Mouse (Mus musculus): ENCODE data around the gene Ice2.

The Ice2 gene

DNA sequence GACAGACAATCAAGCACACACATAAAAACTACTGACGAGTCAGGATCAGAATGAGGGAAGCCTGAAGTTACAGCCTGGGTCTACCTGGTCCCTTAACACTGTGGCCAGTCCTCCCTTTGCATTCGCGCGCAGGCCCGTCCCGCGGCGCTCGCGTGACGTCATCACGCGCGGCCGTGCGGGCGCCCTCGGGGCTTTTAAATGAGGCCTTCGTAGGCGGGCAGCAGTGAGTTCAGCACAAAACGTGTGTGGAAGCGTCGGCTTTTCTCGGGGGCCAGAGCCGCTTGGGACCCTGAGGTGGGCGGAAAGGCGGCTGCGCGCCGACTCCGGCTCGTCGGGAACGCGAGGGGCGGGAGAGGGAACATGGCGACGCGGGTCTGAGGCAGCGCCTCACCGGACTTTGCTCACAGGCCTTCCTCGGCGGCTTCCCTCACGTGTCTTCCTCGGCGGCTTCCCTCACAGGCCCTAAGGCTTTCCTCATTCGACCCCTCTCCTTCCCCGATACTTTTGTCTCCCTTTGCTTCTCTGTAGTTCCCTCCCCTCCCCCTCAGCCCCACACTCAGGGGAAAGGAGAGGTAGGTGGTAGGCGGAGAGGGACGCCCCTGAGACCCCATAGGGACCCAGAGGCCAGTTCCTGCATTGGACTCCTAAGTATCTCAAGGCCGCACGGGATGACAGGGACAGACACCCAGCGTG is at the start of gene Ice2:
Gene Ice2 (plus strand): TSS at position 147 of the 693 bp plus-strand sequence.
- in situ Hi-C loops (cut with MboI; ENCODE audit: low sequenced_read_pairs) = no loop called here

DNA sequence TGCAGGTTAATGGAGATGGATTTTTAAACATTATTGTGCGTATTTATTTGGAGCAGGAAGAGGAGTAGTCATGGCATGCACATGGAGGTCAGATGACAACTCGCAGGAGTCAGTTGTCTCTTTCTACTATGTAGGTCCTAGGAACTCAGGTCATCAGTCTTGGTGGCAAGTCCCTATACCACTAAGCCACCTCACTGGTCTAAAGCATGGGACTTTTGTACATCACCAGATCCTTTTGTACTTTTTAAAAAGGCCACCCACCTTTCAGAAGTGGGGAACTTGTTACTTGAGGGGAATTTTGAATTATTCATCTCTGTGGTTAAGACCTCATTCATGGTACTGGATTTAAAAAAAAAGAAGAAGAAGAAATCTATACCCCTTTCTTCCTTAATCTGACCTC is 48.2 kb upstream of the Ice2 start:
- in situ Hi-C loops (cut with MboI; ENCODE audit: low sequenced_read_pairs) = no loop called here

DNA sequence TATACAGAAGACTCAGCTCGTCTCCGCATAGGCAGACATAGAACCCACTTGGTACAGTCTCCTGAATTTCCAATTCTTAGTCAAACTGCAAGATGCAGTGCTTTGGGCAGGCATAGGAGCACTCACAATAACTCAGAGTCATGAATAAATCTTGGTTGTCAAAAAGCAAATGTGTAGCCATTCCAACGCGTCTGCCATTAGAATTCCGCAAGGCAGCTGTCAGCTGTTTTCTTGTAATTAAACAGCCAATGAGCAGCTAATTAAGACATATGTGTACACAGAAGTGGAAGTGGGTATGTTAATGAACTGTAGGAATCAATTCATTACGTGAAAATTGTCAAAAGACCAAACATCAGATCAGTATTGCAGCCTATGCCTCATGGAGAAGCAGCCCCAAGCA is 43.5 kb upstream of the Ice2 start:
- in situ Hi-C loops (cut with MboI; ENCODE audit: low sequenced_read_pairs) = loop anchor here (25.0 kb wide), 1 partner anchor 1342 kb away; no protein-coding TSS in a partner anchor

DNA sequence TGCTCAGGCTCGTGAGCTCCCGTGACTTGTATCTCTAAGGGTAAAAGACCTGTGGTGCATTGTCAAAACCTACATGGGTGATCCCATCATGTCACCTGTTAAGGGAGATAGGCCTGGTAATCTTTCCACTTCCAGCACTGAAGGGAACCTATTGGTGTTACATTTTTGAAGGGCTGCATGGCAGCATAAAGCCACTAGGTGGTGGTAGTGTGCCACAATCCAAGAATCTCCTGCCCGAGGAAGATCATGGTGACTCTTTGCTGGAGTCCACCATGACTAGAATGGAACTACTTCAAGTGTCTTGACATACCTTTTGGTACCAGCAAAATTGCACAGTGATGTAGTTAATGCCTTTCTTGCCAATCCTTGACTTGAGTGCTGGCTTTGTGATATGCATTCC is 39.9 kb upstream of the Ice2 start:
- in situ Hi-C loops (cut with MboI; ENCODE audit: low sequenced_read_pairs) = loop anchor here (25.0 kb wide), 1 partner anchor 1346 kb away; no protein-coding TSS in a partner anchor

DNA sequence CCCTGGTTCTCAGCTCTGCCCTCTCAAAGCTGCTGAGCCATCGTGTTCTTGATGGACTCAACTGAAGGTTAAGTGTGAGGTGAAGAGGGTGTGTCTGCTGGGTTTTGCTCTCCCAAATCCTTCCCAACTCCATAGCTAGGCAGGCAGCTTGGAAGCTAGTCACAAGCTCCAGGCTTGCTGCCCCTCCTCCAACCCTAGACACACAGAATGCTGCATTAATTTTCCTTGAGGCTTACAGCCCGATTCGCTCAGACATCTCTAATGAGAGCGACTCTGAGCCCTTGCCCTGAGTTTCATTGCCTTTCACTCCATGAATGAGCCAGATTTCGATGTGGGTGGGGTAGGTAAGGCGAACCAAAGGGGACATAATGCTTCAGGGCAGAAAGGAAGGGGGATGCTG is 38.9 kb upstream of the Ice2 start:
- in situ Hi-C loops (cut with MboI; ENCODE audit: low sequenced_read_pairs) = loop anchor here (25.0 kb wide), 1 partner anchor 1346 kb away; no protein-coding TSS in a partner anchor

DNA sequence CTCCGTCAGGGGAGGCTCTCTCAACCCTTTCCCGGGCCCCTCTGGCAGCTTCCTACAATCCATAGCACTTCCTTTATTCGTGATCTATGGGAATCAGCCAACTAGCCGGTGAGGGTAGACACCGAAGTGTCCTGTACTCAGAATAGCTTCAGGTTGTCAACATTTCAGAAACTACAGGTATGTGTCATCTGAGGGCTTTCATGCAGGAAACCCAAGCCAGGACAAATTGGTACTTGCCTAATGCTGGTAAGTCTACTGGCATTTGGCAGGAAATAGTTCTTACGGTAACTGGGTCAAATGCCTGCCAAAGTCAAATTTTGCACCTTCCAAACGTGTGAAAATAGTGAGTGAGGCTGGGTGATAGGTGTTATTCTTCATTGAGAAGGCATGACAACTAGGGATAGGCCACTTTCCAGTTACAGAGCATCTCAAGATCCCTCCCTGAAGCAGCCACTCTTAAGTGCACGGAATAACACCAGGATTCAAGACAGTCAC is 35.7 kb upstream of the Ice2 start:
- in situ Hi-C loops (cut with MboI; ENCODE audit: low sequenced_read_pairs) = loop anchor here (10.0 to 25.0 kb wide), 2 partner anchors 123 to 1350 kb away; no protein-coding TSS in a partner anchor

DNA sequence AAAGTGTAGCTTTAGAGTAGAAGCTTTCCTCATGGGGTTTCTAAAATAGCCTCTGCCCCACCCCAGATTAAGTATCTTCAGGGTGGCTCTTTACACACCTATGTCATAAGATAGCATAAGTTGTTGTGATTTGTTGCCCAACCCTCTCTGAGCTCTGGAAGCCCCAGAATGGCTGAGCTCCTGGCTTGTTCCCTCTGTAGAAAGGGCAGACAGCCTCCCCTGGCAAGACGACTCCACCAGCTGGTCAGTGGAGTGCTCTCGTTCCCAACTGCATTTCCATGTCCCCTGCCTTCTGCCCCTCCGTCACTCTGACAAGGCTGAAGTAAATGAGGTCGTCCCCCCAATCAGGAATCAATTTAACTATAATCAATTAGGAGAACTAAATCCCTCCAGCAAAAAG is 34.9 kb upstream of the Ice2 start:
- in situ Hi-C loops (cut with MboI; ENCODE audit: low sequenced_read_pairs) = loop anchor here (10.0 to 25.0 kb wide), 2 partner anchors 122 to 1350 kb away; no protein-coding TSS in a partner anchor

DNA sequence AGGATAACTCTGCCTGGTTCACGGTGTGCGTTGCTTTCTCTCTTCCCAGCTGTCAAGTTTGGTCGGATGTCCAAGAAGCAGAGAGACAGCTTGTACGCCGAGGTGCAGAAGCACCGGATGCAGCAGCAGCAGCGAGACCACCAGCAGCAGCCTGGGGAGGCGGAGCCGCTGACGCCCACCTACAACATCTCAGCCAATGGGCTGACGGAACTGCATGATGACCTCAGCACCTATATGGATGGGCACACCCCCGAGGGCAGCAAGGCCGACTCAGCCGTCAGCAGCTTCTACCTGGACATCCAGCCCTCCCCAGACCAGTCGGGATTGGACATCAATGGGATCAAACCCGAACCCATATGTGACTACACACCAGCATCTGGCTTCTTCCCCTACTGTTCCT is 33.6 kb upstream of the Ice2 start:
- in situ Hi-C loops (cut with MboI; ENCODE audit: low sequenced_read_pairs) = loop anchor here (10.0 to 25.0 kb wide), 2 partner anchors 121 to 1352 kb away; no protein-coding TSS in a partner anchor

DNA sequence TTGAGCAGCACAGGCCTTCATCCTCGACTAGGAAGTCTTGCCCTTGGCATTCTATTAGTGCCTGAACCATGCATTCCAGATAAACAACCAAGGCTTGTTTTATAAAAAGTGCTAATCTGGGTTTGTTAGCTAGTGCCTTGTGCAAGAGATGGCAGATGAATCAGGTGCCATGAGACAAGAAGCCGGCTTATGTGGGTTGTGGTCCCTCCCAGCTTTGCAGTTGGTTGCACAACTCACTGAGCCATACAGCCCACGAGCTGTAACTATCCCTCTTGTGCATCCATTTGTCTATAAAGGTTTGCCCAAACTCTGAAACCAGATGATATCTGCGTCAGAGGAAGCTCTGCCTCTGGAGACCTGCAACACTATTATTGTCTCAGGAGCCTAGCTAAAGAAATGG is 30.7 kb upstream of the Ice2 start:
- in situ Hi-C loops (cut with MboI; ENCODE audit: low sequenced_read_pairs) = loop anchor here (10.0 to 25.0 kb wide), 2 partner anchors 118 to 1355 kb away; no protein-coding TSS in a partner anchor

DNA sequence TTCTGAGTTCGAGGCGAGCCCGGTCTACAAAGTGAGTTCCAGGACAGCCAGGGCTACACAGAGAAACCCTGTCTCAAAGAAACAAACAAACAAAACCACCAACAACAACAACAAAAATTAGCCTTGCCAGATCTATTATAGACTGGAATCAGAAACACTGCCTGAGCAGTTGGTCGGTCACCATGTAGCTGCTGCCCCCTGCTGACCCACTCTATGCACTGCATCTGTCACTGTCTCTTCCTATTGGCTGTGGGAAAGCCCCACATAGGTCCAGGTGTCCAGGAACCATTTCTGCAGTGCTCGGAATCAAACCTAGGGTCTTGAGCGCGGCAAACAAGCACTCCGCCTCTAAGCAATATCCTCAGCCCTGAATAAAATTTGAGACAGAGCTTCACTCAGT is 29.6 kb upstream of the Ice2 start:
- in situ Hi-C loops (cut with MboI; ENCODE audit: low sequenced_read_pairs) = loop anchor here (10.0 to 25.0 kb wide), 2 partner anchors 117 to 1356 kb away; no protein-coding TSS in a partner anchor

DNA sequence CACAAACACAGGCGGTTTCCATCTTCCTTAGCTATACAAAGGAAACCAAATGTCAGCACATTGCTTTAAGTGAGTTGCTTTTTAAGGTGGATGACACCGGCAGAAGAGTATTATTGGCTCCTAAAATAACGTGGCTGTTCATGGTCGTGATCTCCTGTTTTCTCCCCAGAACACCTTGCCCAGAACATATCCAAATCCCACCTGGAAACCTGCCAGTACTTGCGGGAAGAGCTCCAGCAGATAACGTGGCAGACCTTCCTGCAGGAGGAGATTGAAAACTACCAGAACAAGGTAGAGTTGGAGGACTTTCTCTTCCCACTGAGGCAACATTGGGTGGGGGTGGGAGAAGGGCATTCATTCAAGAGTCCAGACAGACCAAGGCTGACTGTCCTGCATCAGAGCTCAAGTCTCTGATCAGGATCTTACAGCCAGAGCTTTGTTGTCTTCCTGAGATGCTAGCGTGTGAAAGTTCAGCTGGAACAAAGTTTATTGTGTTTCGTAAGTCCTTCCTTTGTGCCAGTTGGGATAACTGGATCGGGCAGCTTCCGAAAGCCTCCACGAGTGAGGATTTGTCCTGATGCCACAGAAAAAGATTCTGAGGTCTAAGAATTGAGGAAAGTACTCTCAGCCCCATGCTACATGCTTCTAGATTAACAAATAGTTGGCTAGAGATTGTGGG is 26.5 kb upstream of the Ice2 start:
- in situ Hi-C loops (cut with MboI; ENCODE audit: low sequenced_read_pairs) = loop anchor here (25.0 kb wide), 1 partner anchor 1359 kb away; no protein-coding TSS in a partner anchor

DNA sequence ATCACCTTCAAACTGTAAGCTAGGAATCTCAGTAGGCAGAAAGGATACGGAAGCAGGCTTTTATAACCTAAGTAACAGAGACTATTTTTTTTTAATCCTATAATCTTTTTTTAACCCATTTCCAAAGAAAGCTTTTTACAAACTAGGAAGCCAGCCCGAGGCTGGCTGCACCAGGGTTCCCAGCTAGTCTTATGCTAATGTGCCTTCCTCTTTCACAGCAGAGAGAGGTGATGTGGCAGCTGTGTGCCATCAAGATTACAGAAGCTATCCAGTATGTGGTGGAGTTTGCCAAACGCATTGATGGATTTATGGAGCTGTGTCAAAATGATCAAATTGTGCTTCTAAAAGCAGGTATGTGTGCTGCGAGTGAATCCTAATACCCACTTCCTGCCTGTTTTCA is 24.8 kb upstream of the Ice2 start:
- in situ Hi-C loops (cut with MboI; ENCODE audit: low sequenced_read_pairs) = loop anchor here (25.0 kb wide), 1 partner anchor 1361 kb away; no protein-coding TSS in a partner anchor

DNA sequence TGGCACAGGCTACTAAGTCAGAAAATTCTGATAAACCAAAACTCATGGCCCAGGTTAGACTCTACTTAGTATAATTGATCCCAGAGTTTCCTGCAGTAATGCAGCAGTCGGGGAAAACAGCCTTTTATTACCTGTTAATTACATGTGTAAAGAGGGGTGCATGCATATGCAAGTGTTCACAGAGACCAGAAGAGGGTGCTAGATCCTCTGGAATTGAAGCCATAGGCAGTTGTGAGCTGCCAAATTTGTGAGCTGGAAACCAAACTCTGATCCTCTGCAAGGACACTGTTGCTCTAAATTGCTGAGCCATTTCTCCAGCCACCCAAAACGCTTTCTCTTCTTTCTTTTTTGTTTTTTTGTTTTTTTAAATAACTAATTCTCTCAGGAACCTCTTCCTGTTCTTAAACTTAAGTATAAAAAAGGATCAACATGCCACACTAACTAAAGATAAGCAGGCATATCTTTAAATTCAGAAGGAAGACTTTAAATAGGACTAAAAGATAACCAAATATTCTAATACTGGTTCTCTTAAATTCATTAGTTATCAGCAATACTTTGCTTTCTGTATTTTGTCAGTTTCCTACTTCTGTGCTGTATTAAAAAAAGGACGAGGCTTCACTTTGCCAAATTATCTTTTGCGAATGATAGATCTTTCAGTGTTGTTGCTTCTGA is 20.6 kb upstream of the Ice2 start:
- in situ Hi-C loops (cut with MboI; ENCODE audit: low sequenced_read_pairs) = no loop called here

DNA sequence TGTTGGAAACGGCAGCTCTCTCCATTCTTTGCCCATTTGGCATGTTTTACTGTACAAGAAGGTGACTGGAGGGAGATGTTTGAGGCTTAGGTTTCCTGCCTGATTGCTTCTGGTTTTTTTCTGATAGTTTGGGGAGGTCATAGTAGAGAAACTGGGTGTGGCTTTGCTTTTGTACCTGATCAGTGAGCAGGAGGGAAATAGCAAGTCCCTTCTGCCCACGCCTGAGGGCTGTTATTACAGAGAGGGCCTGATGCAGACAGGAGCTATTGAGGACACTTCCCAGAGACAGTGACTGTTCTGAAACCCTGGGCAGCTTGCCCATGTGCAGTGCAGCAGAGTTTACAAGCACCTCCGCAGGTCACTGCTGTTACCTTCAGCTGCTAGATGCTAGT is 20.1 kb upstream of the Ice2 start:
- in situ Hi-C loops (cut with MboI; ENCODE audit: low sequenced_read_pairs) = no loop called here

DNA sequence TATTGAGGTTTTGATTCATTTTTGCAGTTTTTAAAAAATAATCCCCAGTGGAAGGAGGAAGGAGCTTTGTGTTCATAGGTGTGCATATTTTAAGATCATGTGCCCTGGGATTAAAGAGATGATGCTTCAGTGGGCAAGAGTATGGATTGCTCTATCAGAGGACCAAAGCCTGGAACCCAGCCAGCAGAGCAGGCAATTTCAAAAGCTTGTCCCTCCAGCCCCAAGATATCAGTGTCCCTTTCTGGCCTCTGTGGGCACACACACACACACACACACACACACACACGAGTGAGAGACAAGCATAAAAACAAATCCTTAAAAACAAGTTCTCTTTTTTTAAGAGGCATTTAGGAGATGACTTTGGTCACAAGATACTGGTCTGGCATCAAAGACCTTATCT is 17.2 kb upstream of the Ice2 start:
- in situ Hi-C loops (cut with MboI; ENCODE audit: low sequenced_read_pairs) = no loop called here

DNA sequence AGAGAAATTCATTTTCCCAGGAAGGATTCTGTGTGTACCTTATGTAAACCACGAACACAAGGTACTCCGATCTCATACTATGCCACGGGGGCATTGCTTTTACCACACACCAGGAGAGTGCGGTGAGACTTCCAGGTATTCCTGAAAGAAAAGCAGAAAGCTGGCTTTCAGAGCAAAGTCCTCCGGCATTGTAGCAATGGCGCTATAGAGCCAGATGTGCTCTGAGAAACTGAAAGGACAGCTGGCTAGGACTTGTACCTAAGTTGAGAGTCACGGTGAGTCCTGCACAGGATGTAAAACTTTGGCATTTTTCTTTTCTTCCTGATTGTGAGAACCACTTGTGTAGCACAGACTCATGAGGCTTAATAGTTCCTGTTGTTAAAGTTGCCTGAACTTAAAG is 16.0 kb upstream of the Ice2 start:
- in situ Hi-C loops (cut with MboI; ENCODE audit: low sequenced_read_pairs) = no loop called here

DNA sequence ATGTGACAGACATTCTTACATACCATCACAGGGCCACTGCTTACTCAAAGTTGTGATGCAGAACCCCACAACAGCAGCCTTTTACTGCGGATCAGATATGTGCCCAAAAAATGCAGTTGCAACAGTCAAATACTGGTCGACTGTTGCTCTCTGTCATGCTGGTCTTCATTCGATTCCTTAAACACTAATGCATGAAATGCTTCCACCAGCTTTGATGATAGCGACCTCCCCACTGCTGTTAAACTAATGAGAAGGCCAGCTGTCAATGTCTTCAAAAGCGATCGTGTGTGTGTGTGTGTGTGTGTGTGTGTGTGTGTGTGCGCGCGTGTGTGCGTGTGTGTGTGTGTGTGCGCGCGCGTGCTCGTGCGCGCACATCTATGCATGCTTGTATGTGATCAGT is 13.2 kb upstream of the Ice2 start:
- in situ Hi-C loops (cut with MboI; ENCODE audit: low sequenced_read_pairs) = no loop called here

DNA sequence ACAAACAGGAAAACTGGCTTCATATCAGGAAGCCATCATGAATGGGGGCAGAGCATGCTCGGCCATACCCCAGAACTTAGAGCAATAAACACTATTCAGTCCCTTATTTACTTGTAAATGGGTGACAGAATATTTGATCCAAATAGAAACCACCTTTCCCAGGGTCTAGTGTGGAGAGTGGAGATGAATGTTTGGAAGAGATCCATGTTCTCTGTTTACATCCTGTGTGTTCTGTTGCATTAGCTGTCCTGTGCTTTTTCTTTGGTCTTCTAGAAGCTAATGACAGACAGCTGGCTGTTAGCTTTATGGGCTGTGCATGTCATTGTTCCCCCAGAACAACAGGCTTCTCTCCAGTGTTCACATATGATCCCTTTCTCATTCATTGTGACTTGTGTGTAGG is 12.8 kb upstream of the Ice2 start:
- in situ Hi-C loops (cut with MboI; ENCODE audit: low sequenced_read_pairs) = no loop called here

DNA sequence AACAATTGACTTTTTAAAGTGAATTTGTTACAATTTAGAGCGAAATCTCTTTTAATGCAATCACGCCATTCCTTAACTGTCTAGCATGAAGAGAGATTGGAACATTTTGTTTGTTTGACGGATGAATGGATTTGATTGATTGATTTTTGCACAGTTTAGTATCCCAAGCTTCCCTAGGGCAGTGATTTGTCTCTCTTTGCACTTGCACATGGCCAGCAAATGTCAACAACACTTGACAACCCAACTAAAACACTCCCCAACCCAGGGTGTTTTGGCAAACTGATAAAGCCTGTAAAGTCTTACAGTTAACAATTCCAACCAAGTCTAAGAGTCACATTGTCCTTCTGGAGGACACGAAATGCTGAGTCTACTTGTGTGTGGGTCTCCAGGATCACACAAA is 10.4 kb upstream of the Ice2 start:
- in situ Hi-C loops (cut with MboI; ENCODE audit: low sequenced_read_pairs) = no loop called here

DNA sequence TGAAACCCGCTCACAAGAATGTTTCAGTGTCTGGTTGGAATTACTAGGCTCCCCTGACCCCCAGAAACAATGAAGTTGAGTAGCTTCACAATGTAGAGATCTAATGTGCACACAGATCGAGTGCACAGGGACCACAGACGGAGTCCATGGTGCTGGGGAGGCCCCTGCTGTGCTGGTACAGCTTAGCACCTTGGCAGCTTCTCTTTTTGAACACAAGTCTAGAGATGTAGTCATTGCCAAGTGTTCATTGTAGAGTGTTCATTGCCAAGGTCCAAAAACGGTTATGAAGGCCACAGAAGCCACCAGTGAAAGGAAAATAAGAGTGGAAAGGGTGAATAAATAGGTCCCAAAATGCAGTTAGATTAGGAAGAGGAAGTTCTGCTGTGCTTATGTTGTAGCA is 7.1 kb upstream of the Ice2 start:
- in situ Hi-C loops (cut with MboI; ENCODE audit: low sequenced_read_pairs) = no loop called here

DNA sequence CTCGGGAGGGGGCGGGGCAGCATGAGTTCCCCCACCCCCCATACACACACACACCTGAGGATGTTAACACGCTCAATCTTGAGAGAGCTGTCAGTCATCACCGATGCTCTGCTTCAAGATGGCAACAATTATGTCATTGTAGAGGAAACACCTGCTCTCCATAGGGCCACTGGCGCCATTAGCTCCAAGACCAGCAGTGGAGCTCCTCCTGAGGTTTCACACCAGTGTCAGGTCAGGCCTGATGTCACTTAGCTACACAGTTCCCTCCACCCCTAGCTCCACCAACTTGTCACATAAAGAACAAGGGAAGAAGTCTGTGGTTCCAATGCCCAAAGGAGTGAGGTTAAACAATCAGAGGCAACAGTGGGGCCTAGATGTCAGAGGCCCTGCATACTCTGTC is 3.5 kb upstream of the Ice2 start:
- in situ Hi-C loops (cut with MboI; ENCODE audit: low sequenced_read_pairs) = no loop called here
